Mouse (Mus musculus): ENCODE measurements around the gene Grb10. TPM values are rescaled to one million over a fixed set of nuclear protein-coding genes. Genes with fewer than 3 reads are reported as not detected.

The Grb10 gene
- polyA plus RNA-seq, 1 experiment, result 5.8 TPM

DNA sequence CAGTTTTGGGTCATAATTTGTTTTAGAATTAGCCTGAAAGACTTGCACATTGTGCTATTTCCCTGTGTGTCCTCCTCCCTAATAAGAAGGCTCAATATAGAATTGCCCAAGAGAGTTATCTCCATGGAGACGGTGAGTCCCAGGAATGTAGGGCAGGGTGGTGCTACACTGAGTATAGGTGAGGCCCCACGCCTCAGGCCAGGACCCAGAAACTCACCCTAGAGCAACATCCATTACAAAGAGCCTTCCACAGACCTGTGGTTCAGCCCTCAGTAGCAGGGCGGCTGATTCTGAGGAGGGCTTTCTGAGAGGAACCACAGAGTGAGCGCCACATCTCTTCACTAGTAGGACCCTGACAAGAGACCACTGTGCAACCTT is 89.5 kb downstream of the Grb10 start:
- 75% methylated on average over 4 of the region's 4 CpGs for WGBS
- Histone ChIP-seq H3K36me3 (ENCODE audit: control insufficient read depth, insufficient read depth, low read length) (no peaks in the 10 kb centered on the region), H3K4me1 (replicated peaks; ENCODE audit: control insufficient read depth, insufficient read depth, low read length) (no peaks in the 10 kb centered on the region; the same call in 1 of the 2 replicates), H3K27me3 (ENCODE audit: control insufficient read depth, insufficient read depth, low read length) (no peaks in the 10 kb centered on the region), H3K4me3 (ENCODE audit: control insufficient read depth, insufficient read depth, low read length) (no peak overlapping the region), H3K27ac (ENCODE audit: control insufficient read depth, insufficient read depth, low read length) (no peak overlapping the region)
- TF ChIP-seq POLR2A (IDR thresholded peaks at IDR 0.05; ENCODE audit: control insufficient read depth, extremely low read depth, insufficient read depth, low read length, poor library complexity), result no peak
- TF ChIP-seq CTCF (IDR thresholded peaks at IDR 0.05; ENCODE audit: borderline replicate concordance, control insufficient read depth, extremely low read depth, insufficient read depth, low read length, poor library complexity), result no peak
- DNase-seq, result no peak

- 28% methylated on average over 9 of the region's 9 CpGs for WGBS
- TF ChIP-seq CTCF (IDR thresholded peaks at IDR 0.05; ENCODE audit: borderline replicate concordance, control insufficient read depth, extremely low read depth, insufficient read depth, low read length, poor library complexity), result no peak
- DNase-seq, result no peak
- no peak overlapping the region for H3K4me3 ChIP-seq (ENCODE audit: control insufficient read depth, insufficient read depth, low read length)
- no peaks in the 10 kb centered on the region for H3K36me3 ChIP-seq (ENCODE audit: control insufficient read depth, insufficient read depth, low read length)
- H3K4me1 ChIP-seq (replicated peaks; ENCODE audit: control insufficient read depth, insufficient read depth, low read length), result no peaks in the 10 kb centered on the region; the same call in 1 of the 2 replicates
- H3K27ac ChIP-seq (ENCODE audit: control insufficient read depth, insufficient read depth, low read length), result no peak overlapping the region
- no peaks in the 10 kb centered on the region for H3K27me3 ChIP-seq (ENCODE audit: control insufficient read depth, insufficient read depth, low read length)
Measured at GRCm38 (mm10) chr11:11948321-11948987, 90.0 kb downstream of the Grb10 start.

DNA sequence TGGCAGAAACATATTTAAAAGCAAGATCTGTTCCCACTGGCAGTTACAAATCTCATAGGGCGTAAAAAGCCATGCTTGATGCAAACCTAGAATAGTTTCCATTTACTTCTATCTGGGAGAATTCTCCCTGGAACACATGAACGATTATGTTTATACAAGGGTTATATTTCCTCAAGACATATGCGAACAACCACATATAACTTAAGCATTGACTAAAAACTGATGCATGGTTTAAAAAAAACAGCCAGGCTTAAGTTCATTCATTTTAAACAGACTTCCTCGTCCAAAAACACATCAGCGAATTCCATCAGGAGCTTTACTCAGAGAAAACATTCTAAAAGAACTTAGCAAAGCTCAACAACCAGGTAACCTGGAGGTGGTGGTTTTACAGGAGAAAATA is 90.6 kb downstream of the Grb10 start:
- Histone ChIP-seq H3K4me3 (ENCODE audit: control insufficient read depth, insufficient read depth, low read length) (no peak overlapping the region), H3K27me3 (ENCODE audit: control insufficient read depth, insufficient read depth, low read length) (no peaks in the 10 kb centered on the region), H3K36me3 (ENCODE audit: control insufficient read depth, insufficient read depth, low read length) (no peaks in the 10 kb centered on the region), H3K4me1 (replicated peaks; ENCODE audit: control insufficient read depth, insufficient read depth, low read length) (no peaks in the 10 kb centered on the region; the same call in 1 of the 2 replicates), H3K27ac (ENCODE audit: control insufficient read depth, insufficient read depth, low read length) (no peak overlapping the region)
- no peak for DNase-seq
- WGBS, result 73% methylated on average over 5 of the region's 5 CpGs
- no peak for TF ChIP-seq POLR2A (IDR thresholded peaks at IDR 0.05; ENCODE audit: control insufficient read depth, extremely low read depth, insufficient read depth, low read length, poor library complexity)

- H3K27me3 ChIP-seq (ENCODE audit: control insufficient read depth, insufficient read depth, low read length), result no peaks in the 10 kb centered on the region
- no peak overlapping the region for H3K27ac ChIP-seq (ENCODE audit: control insufficient read depth, insufficient read depth, low read length)
- 96% methylated on average over 4 of the region's 4 CpGs for WGBS
- DNase-seq, result no peak
- no peaks in the 10 kb centered on the region; the same call in 1 of the 2 replicates for H3K4me1 ChIP-seq (replicated peaks; ENCODE audit: control insufficient read depth, insufficient read depth, low read length)
- TF ChIP-seq CTCF (IDR thresholded peaks at IDR 0.05; ENCODE audit: borderline replicate concordance, control insufficient read depth, extremely low read depth, insufficient read depth, low read length, poor library complexity) (no peak), POLR2A (IDR thresholded peaks at IDR 0.05; ENCODE audit: control insufficient read depth, extremely low read depth, insufficient read depth, low read length, poor library complexity) (no peak)
- no peaks in the 10 kb centered on the region for H3K36me3 ChIP-seq (ENCODE audit: control insufficient read depth, insufficient read depth, low read length)
- no peak overlapping the region for H3K4me3 ChIP-seq (ENCODE audit: control insufficient read depth, insufficient read depth, low read length)
Measured at GRCm38 (mm10) chr11:11945766-11946165, 92.7 kb downstream of the Grb10 start.

DNA sequence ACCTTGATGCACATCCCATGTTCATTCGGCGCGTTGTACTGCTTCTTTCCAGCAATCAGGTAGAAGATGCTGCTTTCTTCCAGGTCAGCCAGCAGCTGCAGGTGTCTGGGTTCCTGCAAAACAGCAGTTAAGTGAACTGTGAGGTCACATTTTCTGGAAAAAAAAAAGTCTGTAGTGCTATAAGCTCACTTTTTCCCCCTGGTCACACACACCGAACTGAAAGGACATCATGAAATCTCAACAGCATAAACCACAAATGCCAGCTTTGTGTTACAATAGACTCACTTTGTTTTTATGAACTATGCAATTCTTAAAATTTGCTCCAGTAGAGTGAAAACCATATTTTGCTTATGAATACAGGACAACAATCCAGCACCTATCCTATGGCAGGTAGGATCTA is 93.7 kb downstream of the Grb10 start:
- Histone ChIP-seq H3K36me3 (ENCODE audit: control insufficient read depth, insufficient read depth, low read length) (no peaks in the 10 kb centered on the region), H3K27ac (ENCODE audit: control insufficient read depth, insufficient read depth, low read length) (no peak overlapping the region)

DNA sequence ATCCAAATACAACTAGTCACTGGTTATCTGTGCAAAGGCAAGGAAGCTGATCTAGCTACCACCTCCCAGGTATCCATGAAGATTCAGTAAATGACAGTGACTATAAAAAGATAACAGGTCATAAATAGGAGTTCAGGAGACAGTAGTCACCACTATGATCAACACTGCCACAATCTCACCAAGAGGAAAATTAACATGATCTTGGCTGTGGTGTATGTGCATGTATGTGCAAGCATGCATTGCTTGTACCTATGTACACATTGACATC is 94.5 kb downstream of the Grb10 start:
- Histone ChIP-seq H3K36me3 (ENCODE audit: control insufficient read depth, insufficient read depth, low read length) (no peaks in the 10 kb centered on the region), H3K4me1 (replicated peaks; ENCODE audit: control insufficient read depth, insufficient read depth, low read length) (no peaks in the 10 kb centered on the region; the same call in 1 of the 2 replicates), H3K4me3 (ENCODE audit: control insufficient read depth, insufficient read depth, low read length) (no peak overlapping the region), H3K27me3 (ENCODE audit: control insufficient read depth, insufficient read depth, low read length) (no peaks in the 10 kb centered on the region), H3K27ac (ENCODE audit: control insufficient read depth, insufficient read depth, low read length) (no peak overlapping the region)
- DNase-seq, result no peak
- TF ChIP-seq CTCF (IDR thresholded peaks at IDR 0.05; ENCODE audit: borderline replicate concordance, control insufficient read depth, extremely low read depth, insufficient read depth, low read length, poor library complexity) (no peak), POLR2A (IDR thresholded peaks at IDR 0.05; ENCODE audit: control insufficient read depth, extremely low read depth, insufficient read depth, low read length, poor library complexity) (no peak)

More for the DNA sequence above, 93.7 kb downstream of the Grb10 start:
- Histone ChIP-seq H3K4me3 (ENCODE audit: control insufficient read depth, insufficient read depth, low read length) (no peak overlapping the region), H3K27me3 (ENCODE audit: control insufficient read depth, insufficient read depth, low read length) (no peaks in the 10 kb centered on the region), H3K4me1 (replicated peaks; ENCODE audit: control insufficient read depth, insufficient read depth, low read length) (no peaks in the 10 kb centered on the region; the same call in 1 of the 2 replicates)
- 94% methylated on average over 4 of the region's 4 CpGs for WGBS
- TF ChIP-seq POLR2A (IDR thresholded peaks at IDR 0.05; ENCODE audit: control insufficient read depth, extremely low read depth, insufficient read depth, low read length, poor library complexity) (no peak), CTCF (IDR thresholded peaks at IDR 0.05; ENCODE audit: borderline replicate concordance, control insufficient read depth, extremely low read depth, insufficient read depth, low read length, poor library complexity) (no peak)
- no peak for DNase-seq

All from thymus, adult 2 months (tissue).